Mouse (Mus musculus) gastrocnemius, postnatal 14 days (tissue): Measurements from ENCODE around the gene Wdr54. TPM values are rescaled to one million over a fixed set of nuclear protein-coding genes. Genes with fewer than 3 reads are reported as not detected.
A peak's percentile ranks its signal among the peaks of the same experiment; 100 is the strongest.

ENCODE experiments used
- DNase-seq: peaks from one replicate; pipeline ENCODE4 v3.0.0; 2021; ENCODE audit warnings: mixed read lengths
- intact Hi-C: fragments of 180-260 bp; cut with DNase I; formaldehyde crosslinking; loops from one replicate; pipeline ENCODE4 v1.15.1; 2025; ENCODE audit warnings: low total_unique reads
- total RNA-seq, 2 experiments: library from RNA; stranded (reverse); gene quantifications; 2 replicates each; pipeline ENCODE4 v1.2.3; 2021

Gene Wdr54
- total RNA-seq, 2 experiments from 2014 or later = 1.2 to 2.0 TPM

DNA sequence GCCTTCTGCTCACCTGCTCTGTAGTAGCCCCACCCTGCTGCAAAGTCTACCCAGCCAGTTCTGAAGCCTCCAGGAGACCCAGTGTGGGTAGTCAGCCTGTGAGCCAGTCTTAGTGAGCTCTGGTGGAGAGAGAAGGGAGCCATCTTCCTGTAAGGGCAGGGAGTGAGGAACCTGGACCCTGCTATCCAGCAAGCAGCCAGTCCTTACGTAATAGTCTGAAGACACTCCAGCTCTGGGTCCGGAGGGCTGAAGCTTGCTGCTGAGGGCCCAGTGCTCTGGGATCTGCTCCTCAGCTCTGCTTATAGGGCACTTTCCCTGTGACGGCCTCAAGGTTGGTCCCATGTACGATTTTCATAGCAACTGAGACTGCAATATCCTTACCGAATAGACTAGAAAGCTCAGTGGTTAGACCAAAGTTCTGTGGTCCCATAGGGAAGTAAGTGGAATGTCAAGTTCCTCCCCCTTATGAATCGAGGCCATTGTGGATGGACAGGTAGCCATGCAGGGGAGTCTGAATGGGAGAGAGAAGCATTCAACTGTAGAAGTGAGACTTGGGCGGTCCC, 21.2 kb downstream of the Wdr54 start, which contains the start of gene Rtkn:
Gene Rtkn, plus strand, starts transcription at position 513 of the 563 bp plus-strand sequence.
- intact Hi-C loops = no loop called here
- DNase-seq = no peak

DNA sequence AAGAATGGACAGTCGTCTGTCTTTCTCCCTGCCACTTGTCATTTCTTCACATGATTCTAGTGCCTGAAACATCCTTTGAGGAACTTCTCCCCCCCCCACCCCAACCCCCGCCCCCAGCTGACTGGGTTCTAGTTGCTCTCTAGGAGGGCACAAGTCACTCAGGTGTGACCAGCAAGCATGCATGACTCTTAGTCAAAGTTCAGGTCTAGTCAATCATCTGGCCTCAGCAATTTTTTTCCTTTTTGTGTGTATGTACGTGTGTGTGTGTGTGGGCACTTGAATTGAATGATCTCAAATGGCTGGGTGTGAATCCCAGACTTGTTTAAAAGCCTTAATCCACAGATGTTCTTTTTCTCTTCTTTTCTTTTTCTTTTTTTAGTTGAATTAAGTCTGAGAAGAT, 22.0 kb downstream of the Wdr54 start:
- intact Hi-C loops = no loop called here
- no peak for DNase-seq

DNA sequence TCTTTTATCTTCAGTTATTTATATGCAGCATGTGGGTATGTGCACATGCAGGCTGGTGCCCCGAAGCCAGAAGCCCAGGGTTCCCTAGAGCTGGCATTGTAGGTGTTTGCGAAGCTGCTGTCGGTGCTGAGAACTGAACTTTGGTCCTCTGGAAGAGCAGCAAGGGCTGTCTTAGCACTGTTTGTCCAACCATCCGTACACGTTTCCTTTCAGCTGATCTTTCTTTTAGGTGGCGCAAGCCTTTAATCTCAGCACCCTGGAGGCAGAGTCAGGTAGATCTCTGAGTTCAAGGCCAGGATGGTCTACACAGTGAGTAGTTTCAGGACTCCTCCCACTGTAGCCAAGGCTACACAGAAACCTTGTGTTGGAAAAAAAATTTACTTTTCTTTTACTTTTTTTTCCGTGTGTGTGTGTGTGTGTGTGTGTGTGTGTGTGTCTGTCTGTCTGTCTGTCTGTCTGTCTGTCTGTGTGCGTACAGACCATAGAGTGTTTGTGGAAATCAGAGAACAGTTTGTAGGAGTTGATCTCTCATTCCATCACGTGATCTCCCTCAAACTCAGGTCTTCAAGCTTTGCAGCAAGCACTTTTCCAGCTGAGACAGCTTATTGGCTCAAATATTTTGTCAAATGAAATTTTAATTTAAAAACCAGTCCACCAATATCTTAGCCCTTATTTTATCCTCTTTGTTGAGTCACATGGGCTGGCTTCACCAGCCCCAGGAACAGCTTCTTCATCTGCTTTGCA, 23.8 kb downstream of the Wdr54 start:
- intact Hi-C loops = no loop called here

DNA sequence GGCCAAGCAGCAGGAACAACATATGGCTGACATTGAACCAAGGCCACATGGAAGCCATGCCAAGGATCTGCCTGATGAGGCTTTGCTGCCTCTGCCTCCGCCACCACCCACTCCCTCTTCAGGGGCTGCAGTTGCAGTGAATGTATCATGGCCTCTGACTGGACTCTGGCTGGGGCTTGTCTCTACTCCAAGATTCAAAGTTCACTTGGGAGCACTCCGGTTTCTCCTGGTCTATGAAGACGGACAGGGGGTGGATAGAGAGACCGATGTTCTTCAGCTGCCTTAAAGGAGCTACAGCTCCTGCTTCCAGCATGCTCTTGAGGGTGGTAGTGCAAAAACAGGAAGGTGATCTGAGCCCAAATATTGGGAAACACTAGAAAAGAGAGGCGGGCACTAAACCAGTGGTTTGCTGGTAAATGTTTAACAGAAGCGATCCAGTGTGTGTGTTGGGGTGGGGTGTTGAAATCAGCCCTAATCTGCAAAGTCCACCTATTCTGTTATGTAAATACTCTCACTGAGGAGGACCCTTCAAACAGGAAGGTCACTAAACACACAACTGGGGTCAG, 24.6 kb downstream of the Wdr54 start:
- DNase-seq = no peak
- intact Hi-C loops = no loop called here

More for the DNA sequence above, 23.8 kb downstream of the Wdr54 start:
- no peak for DNase-seq

DNA sequence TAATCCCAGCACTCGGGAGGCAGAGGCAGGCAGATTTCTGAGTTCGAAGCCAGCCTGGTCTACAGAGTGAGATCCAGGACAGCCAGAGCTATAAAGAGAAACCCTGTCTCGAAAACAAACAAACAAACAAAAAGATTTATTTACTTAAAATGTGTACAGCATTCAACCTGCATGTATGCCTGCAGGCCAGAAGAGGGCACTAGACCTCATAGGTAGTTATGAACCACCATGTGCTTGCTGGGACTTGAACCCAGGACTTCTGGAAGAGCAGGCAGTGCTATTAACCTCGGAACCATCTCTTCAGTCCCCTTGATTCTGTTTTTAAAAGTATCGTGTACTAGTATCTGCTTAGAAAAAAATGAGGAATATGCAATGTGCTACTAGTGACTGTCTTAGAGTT, 28.8 kb downstream of the Wdr54 start:
- intact Hi-C loops = no loop called here
- DNase-seq = no peak

DNA sequence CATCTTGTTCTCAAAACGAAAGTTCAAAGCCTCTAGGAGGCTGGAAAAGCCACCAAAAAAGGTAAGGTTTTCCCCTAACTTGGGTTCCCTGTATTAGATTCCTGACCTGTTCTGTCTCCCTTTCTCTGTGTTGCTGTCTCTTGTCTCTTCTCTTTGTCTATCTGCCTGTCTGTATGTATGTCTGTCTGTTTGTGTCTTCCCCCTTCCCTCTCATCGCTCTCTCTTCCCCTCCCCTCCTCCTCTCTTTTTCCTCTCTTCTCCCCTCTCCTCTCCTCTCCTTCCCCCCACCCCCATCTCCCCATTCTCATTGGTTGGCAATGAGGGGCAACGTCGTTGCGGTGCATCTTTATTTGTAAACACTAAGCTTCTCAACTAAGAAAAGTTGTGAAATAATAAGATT, 30.9 kb downstream of the Wdr54 start, which contains the start of gene Ino80b:
Gene Ino80b, minus strand, starts transcription at position 101 of the 400 bp plus-strand sequence.
- DNase-seq = no peak
- intact Hi-C loops = no loop called here

DNA sequence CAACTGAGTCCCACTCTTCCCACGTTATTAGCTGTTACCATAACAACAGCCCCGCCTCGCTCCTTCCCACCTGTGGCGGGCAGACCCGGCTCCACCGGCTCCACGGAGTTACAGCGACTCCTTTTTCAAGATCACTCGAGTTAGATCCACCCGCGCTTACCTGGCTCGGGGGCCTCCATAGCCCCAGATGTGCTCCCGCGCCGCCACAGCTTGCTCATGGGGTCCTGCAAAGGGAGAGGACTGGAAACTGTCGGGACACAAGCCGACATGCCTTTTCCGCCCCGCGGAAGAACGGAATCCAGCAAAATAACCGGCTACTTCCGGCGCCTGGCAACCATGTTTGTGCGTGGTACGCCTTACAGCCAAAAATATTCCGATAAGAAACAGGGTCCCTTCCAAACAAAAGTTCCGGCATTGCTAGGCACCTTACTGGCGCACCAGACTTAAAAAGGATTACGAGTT, 31.3 kb downstream of the Wdr54 start:
- intact Hi-C loops = no loop called here

DNA sequence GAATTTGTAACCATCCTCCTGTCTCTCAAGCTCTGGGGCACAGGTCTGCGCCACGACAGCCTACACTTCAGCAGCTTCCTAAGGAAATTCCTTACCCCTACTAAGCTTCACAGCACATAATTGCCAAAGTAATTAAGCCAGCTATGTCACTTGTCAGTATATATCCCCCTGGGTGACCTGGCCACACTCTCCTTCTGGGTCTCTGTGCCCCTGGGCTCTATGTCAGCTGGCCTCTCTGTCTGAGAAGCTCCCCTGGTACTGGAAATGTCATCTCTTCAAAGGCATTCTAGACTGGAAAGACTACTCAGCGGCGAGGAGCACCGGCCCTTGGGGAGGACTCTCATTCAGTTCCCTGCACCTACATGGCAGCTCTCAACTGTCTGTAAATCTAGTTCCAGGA, 33.2 kb downstream of the Wdr54 start:
- DNase-seq = no peak

More for the DNA sequence above, 31.3 kb downstream of the Wdr54 start:
- peak; percentile 91 for DNase-seq

DNA sequence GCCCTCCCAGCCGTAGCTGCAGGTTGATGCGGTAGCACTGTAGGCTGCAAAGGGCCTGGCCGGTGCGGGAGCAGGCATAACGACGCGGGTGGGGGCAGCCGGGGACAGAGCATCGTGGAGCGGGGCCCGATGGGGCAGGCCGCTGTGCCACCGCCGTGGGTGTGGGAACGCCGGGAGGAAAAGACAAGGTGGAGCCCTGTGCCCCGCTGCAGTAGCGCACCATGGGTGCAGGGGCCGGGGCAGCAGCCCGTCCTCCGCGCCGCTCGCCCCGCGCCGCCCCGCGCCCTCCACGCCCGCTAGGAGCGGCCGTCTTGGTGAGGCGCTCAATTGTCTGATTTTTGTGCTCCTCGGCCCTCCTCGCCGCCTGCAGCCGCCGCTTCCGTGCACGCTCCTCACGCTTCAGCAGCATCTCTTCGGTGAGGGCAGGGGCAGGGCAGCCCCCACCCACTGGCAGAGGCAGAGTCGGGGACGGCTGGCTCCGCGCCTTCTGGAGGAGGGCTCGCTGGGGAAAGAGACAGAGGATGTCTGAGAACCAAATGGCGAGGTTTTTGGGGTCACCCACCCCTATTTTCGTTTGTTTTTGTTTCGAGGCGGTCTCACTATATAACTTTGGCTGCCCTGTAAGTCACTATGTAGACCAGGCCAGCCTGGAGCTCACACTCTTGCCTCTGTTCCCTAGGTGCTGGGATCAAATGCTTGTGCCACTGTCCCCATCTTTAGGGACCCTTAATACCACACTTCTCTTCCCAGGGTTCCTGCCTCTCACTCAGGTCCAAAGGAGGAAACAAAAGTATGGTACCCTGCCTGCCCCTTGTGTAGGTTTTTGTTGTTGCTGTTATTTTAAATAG, 34.1 kb downstream of the Wdr54 start:
- peak; percentile 37 for DNase-seq
- intact Hi-C loops = no loop called here

More for the DNA sequence above, 33.2 kb downstream of the Wdr54 start:
- intact Hi-C loops = no loop called here

DNA sequence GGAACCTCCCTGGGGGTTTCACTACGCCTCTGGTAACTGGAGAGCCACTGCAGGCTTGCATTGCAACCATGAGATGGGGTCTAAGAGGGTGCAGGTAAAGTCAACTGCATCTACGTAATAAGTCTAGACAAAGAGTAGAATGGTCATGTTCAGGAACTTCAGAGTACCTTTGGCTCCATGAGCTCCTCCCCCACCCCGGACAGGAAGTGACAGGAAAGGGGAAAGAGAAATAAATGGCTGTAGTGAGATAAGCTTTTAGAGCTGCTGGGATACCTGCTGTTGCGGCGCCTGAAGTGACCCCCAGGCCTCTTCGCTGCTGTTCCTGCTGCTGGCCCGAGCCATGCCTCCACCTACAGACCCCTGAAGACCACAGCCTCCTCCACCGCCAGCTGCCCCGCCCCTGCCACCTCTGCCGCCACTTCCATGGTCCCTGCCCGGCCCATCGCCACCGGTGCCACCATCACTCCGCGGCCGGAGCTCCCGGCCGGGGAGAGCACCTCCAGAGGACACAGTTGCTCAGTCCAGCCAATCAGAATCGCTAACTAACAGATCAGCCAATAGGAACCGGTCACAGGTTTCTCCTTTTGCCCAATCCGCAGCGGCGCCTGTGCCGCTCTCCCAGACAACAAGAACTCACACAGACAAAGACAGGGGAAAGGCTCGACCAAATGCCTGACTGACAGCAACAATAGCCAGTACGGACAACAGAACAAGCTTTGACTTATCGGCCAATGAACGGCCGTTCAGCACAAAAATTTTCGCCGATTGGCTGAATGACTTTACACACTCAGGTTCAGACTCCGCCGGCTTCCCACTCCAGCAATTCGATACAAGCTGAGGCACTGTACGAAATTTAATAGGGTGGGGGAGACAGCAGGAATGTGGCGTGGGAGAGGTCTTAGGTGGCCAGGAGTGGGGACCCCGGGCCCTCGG, 35.0 kb downstream of the Wdr54 start, which contains the start of gene Wbp1:
Gene Wbp1, minus strand, starts transcription at position 630 of the 933 bp plus-strand sequence.
- peak; percentile 90 for DNase-seq
- intact Hi-C loops = no loop called here

DNA sequence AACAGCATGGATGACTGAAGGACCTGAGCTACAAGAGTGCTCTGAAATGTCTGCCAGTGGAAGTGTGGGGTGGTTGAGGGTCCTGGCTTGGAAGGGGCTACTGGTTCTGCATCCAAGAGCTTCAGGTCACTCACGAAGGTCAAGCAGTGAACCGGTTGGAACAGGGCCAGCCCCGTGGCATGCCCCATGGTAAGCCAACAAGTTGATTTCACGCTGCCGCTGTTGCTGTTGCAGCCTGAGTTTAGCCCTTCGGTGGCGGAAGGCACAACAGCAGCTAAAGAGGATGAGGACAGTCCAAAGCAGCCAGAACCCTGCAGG, 36.5 kb downstream of the Wdr54 start:
- intact Hi-C loops = loop anchor here (5.0 kb wide), 1 partner anchor 43 kb away; no protein-coding TSS in a partner anchor
- DNase-seq = no peak

DNA sequence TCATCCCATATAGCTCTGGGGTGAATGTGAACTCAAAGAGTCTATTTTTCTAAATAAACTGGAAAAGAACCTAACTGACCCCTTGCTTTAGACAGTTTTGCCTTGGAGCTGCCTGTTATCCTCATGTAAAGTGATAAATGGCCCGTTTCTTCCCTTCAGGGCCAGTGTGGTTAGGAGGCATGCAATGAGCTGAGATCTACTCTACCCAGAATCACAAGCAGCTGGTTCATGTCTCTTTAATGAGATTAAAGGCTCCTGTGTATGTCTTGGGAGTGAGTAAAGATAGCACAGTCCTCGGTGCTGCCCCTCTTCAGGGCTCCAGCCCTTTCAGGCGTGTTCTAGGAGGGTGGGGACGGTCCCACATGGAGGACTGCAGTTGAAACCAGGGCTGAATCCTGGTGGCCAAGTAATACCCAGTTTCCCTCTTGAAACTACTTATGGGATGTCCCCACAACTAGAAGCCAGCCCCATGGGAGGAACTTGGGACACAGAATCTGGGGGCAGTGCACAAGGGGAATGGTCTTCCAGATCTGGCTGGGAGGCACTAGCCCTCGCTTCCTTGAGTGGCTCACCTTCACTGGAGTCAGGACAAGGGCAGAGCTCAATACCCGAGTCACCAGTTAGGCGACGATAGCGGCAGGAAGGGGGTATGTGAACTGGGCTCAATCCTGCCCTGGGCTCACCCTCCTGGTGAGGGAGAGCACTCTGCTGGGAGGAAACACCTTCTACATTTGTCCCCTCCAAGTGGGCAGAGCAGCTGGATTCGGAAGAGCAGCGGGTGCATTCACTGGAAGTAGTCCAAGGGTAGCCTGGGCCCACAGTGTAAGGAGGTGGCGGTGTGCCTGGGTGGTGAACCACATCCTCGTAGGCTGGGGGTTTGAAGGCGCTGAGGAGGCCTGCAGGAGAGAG, 37.1 kb downstream of the Wdr54 start:
- intact Hi-C loops = loop anchor here (5.0 kb wide), 1 partner anchor 43 kb away; no protein-coding TSS in a partner anchor
- DNase-seq = no peak

DNA sequence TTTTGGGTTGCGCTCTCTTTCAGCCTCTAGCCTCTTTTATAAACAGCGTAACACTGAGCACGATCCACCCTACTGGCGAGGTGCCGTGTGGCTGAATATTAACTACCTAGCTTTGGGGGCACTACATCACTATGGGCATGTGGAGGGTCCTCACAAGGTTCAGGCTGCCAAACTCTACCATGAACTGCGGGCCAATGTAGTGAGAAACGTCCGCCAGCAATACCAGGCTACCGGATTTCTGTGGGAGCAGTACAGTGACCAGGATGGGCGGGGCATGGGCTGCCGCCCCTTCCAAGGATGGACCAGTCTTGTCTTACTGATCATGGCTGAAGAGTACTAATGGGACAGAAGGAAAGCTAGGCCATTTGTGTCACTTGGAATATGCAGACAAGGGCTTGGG, 37.8 kb downstream of the Wdr54 start:
- intact Hi-C loops = loop anchor here (5.0 kb wide), 1 partner anchor 44 kb away; no protein-coding TSS in a partner anchor
- no peak for DNase-seq

DNA sequence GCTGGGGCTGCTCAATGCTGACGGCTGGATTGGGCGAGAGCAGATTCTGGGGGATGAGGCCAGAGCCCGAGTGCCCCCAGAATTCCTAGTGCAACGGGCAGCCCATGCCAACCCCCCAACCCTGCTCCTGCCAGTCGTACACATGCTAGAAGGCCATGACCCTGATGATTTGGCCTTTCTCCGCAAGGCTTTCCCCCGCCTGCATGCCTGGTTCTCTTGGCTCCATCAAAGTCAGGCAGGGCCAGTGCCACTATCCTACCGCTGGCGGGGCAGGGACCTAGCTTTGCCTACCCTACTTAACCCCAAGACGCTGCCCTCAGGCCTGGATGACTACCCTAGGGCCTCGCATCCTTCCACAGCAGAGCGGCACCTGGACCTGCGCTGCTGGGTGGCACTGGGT, 38.6 kb downstream of the Wdr54 start:
- intact Hi-C loops = loop anchor here (5.0 kb wide), 1 partner anchor 45 kb away; no protein-coding TSS in a partner anchor
- no peak for DNase-seq

DNA sequence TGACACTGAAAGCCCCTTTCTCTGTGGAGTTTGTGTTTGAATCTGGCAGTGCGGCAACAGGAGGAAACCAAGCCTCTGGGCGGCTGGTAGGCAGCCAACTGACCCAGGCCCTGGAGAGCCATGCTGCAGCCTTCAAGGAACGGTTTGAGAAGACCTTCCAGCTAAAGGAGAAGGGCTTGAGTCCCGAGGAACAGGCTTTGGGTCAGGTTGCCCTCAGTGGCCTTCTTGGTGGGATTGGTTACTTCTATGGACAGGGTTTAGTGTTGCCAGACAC, 39.1 kb downstream of the Wdr54 start:
- intact Hi-C loops = loop anchor here (5.0 kb wide), 1 partner anchor 45 kb away; no protein-coding TSS in a partner anchor
- DNase-seq = no peak

DNA sequence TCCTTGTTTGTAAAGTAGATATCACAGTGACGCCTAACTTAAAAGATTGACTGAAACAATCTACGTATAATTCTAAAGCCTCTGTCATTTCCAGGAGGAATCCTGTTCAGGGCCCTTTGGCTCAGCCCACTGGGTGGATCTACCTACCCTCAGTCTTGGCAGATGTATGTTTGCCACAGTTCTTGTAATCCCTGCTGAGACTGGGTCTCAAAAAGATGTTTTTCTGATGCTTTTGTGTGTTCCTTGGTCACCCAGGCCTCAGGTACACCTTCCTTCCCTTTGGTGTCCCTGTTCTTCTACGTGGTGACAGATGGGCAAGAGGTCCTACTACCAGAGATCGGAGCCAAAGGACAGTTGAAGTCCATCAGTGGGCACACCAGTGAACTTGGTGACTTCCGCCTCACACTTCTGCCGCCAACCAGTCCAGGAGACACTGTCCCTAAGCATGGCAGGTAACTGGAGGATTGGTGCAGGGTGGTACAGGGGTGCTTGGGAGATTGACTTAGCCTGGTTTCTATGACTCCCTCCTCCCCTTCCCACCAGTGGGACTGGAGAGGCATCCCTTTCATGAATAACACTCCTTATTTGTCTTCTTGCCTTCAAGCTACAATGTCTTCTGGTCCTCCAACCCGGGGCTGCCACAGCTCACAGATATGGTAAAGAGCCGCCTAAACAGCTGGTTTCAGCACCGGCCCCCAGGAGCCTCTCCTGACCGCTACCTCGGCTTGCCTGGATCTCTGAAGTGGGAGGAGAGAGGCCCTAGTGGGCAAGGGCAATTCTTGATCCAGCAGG, 39.6 kb downstream of the Wdr54 start:
- intact Hi-C loops = loop anchor here (5.0 kb wide), 1 partner anchor 46 kb away; no protein-coding TSS in a partner anchor
- no peak for DNase-seq
